Mouse (Mus musculus) lung, postnatal 0 days (tissue): ENCODE results near the gene H1foo.

ENCODE experiments used
- CTCF ChIP-seq: IDR thresholded peaks from 2 replicates; pipeline ENCODE4 v1.5.1; 2016; ENCODE audit warnings: antibody characterized with exemption, mild to moderate bottlenecking
- EP300 ChIP-seq: IDR thresholded peaks from 2 replicates; pipeline ENCODE4 v1.6.1; 2016; ENCODE audit warnings: antibody characterized with exemption, mild to moderate bottlenecking, control low read depth

DNA sequence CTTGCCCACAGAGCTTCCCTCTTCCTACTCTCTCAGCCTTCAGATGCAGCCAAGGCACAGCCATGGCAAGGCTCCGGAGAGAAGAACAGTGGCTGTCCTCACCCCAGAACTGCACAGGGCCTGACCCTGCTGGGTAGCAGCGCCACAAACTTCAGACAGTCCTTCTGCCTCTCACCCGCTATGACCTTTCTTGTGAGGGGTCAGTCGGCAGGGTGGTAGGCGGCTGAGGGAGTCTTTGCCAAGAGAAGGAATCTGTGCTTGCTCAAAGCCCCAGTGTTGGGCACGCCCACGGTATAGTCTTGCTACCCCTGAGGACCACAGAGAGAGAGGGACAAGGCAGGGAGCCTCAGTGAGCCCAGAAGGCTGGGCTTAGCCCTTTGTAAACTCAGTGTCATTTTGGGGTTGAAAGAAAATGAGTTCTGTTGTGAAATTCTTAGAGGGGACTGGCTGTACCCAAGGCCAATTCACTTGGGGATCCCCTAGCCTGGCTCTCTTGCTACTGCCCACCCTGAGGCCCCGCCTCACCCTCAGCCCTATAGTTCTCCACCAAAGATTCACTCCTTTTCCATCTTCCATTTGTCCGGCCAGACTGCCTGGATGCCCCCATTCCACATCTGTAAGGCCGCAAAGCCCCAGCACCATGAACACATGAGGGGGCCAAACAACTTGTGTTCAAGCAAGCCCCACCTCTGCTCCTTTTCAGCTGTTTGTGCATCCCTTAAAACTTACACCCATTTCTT, 47.3 kb downstream of the H1foo start:
- TF ChIP-seq CTCF: no peak
- TF ChIP-seq EP300: no peak
